Mouse (Mus musculus) layer of hippocampus, adult 11-12 months (tissue): ENCODE measurements around the gene Skida1.
"Not testable (repeated sequence)": the region's sequence is repeated elsewhere in the genome, so short reads cannot be mapped to it uniquely, and the experiment has no call there.

Experiments used
- DNase-seq: peaks from one replicate; pipeline ENCODE4 v3.0.0; 2022; ENCODE audit warnings: low spot score

Skida1 gene

DNA sequence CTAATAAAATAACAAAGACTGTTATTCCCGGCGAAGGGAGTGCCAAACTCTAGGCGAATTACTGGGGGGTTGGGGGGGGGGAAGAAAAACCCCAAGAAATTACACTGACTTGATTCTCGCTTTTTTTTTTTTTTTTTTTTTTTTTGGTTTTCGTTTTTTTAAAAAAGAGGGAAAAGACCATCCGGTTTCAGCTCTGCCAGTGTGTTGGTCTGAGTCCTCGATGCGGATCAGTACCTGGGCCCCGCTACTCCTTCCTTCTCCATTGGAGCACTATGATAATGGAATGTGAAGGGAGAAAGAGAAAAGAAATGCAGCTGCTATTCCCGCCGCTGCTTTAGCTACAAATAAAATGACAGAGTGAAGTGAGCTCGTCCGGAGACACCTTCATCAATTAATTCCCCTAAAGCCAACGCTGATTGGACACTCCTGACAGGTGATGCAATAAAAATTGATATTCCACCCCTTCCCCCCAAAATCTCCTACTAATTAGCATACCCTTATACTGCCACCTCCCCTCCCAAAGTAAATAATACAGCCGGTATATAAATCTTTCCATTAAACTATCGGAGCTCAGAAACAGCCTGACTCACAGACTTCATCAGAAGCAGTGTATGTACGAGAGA, at the start of gene Skida1:
Gene Skida1, minus strand, starts transcription at position 599 of the 623 bp plus-strand sequence.
- no peak for DNase-seq

DNA sequence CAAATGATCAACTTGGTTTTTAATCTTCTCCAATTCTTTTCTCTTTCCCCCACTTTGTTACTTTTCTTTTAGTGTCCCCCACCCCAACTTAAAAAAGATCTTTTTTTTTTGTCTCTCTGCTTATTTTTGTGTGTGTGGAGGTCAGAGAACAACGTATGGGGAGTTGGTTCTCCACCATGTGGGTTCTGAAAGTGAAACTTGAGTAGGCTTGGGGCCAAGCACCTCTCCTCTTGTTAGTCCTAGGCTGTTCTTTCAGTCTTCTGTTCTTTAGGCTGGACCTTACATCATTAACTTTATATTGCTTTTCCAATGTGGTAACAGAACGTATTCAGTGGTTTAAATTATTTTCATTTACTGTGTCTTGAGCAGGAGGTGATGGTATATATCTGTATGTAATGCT, 47.0 kb upstream of the Skida1 start:
- DNase-seq = no peak

DNA sequence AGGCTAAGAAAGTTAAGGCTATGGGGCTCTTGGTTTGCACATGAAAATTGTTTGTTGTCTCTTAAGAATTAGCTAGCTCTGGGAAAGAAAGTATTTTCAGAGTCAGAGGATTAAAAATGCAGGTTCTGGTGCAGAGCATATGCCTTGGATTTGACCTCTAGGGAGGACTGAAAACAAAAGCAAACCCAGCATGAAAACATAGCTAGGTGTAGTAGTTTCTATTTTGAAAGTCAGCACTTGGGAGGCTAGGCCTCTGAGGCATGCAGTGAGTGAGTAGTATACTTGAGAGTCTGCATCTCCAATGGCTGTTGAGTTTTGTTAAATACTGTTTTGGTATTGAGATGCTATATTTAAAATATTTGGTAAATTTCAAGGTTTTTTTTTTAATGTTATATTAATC, 45.5 kb upstream of the Skida1 start:
- no peak for DNase-seq

DNA sequence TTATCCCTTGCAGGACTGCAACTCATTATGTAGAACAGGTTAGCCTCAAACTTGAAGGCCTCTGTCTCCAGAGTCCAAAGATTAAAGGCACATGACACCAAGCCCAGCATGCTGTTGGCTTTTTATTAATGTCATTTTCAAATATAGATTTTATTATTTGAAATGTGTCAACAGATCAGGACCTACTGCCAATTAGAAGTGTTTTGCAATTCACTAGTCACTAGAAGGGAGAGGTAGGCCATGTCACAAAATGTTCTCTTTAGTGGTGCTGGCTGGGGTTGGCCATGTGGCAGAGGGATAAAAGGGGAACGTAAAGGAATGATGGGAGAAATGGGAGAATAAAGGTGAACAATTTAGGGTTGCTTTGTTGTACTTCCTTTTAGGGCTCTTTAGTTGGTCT, 45.0 kb upstream of the Skida1 start:
- no peak for DNase-seq

DNA sequence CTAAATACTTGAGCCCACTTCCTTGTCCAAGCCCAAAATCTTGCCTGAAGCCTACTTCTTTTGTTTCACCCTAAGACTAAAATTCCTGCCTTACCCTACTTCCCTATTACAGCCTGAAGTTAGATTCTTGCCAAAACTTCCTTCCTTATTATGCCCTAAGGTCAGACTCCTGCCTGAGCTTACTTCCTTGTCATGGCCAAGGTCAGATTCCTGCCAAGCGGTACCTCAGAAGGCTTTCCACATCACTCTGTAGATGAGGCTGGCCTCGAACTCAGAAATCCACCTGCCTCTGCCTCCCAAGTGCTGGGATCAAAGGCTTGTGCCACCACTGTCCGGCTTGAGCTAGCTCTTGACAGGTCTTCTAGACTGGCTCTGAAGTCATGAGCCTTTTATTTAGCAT, 38.8 kb upstream of the Skida1 start:
- not testable (repeated sequence) for DNase-seq

DNA sequence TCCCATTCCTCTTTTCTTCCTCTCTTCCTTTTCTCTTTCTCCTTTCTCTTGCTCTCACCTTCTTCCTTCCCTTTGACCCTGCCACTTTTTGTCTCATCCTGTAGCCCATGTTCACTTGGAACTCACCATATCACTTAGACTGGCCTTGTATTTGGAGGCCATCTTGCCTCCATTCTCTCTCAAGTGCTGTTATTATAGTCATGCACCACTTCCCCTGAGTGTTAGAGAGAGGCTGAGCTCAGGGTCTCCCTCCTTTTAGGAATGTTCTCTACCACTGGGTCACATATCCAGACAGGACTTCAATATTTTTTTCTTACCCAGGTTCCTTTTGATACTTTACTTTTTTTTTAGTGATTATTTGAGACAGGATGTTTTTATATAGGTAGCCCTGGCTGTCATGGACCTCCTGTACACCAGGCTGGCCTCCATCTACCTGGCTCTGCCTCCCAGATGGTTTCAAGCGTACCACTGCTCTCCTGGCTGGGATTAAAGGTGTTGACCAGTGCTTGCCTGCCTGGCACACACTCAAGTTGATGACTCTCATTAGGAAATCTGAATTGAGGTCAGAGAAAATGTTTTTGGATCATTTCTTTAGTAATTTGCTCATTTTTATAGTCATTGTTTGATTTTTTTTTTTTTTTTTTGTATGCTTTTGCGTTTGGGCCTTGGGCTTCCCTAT, 31.5 kb upstream of the Skida1 start:
- DNase-seq = no peak

DNA sequence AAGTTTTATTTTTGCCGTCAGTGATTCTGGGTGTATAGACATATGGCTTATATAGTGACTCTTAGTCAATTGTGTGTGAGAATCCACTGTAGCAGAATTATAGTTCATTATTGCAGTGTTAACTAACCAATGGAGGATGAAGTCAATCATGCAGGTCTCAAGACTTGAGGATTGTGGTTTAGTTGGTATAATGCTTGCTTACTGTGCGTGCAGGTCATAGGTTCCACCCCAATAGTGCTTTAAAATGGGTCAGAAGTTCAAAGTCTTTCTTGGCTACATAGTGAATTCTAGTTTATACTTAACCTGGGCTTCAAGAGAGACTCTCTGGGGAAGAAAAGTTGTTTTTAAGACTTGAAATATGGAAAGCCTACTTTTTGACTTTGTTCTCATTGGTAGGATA, 23.1 kb upstream of the Skida1 start:
- DNase-seq = no peak

DNA sequence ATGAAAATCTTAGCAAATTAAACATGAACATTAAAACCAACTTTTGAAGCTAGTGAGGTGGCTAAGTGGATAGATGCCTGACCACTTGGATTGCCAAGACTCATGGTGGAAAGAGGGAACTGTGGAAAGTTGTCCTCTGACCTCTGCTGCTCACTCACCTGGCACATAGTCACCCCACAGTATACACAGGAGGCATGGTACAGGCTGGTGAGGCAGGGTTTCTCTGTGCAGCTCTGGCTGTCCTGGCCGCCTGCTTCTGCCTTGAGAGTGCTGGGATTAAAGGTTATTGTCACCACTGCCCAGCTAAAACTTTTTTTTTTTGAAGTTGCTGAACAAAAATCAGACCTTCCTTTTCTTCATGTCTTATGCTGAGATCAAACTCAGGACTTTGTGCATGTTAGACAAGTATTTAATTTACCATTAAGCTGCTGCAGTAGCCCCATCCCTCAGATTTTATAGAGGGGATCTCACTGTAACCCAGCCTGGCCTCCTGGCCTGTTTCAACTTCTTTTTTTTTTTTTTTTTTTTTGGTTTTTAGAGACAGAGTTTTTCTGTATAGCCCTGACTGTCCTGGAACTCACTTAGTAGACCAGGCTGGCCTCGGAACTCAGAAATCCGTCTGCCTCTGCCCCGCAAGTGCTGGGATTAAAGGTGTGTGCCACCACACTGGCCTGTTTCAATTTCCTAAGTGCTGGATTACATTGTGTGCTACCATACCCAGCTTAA, 19.4 kb upstream of the Skida1 start:
- DNase-seq = no peak

DNA sequence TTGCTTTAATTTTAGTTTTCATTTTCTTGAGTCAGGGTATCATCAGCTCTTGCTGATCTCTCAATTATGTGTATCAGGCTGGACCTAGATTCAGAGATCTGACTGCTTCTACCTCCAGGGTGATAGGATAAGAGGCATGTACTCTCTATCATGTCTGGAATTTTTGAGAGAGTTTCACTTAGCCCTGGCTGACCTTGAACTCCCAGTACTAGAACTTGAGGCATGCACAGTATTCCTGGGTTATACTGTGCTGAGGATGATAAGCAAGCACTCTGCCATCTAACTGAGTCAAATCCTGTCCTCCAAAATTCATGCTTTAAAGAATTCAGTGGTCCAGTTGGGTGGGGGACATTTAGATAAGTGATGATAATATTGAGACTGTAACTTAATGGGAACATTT, 17.6 kb upstream of the Skida1 start:
- DNase-seq = no peak

DNA sequence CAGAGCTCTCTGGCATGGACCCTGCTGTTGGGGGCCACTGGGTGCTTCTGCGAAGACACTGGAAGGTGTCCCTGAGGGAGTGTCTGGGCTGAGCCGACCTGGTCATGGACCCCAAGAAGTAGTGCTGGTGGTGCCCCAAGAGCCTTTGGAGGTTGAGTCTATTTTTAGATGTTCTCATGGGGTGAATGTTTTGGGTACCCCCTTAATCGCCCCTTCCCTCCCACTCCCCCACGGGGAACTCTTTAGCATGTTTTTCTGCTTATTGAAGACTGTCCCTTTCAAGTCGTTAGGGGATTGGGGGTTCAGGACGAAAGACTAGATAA, 16.8 kb upstream of the Skida1 start:
- no peak for DNase-seq

DNA sequence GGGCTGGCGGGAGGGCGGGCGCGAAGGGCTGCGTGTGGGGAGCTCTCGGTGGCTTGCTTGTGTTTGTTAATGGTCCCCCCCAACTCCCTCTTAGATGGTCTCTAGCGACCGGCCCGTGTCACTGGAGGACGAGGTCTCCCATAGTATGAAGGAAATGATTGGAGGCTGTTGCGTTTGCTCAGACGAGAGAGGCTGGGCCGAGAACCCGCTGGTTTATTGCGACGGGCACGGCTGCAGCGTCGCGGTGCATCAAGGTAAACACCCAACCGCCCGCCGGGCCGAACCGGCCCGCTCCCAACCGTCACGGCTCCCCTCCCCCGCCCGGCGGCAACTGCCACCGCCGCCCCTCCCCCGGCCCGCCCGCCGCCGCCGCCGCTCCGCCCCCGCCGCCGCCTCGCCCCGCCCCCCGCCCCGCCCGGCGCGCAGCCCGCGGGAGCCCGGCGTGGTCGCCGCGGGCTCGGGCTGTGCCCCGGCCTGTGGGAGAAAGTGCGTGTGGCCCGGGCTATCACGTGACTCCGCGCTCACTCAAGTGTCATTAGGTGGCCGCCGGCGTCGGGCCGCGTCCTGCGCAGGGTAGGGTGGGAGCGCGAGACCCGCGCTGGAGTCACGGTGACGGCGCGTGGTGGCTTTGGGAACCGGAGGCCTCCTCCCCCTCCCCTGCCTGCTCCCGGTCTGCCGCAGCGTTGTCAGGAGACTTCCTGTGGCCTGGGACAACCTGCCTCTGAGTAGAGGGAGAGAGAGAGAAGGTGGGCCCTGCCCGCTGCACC, 16.3 kb upstream of the Skida1 start:
- peak; percentile 70 for DNase-seq

DNA sequence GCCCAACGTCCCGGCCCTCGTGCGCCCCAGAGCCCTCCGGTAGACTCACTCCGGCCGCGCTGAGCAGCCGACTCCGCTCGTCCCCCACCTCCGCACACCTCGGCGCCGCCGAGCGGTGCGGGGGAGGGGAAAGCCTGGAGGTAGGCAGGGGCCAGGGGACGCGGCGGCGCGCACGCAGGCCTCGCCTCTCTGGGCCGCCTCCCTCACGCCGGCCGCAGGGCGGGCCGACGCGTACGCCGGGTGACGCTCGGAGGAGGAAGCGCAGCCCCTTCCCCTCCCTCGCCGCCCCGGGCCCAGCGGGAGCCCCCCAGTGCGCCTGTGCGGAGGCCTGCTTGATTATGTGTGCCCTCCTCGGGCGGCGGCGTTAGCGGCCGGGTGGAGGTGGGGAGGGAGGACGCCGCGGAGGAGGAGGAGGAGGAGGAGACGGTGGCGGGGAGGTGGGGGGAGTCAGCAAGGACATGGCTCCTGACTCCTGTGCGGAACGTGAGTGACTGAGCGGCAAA, 15.6 kb upstream of the Skida1 start:
- peak; percentile 92 for DNase-seq

DNA sequence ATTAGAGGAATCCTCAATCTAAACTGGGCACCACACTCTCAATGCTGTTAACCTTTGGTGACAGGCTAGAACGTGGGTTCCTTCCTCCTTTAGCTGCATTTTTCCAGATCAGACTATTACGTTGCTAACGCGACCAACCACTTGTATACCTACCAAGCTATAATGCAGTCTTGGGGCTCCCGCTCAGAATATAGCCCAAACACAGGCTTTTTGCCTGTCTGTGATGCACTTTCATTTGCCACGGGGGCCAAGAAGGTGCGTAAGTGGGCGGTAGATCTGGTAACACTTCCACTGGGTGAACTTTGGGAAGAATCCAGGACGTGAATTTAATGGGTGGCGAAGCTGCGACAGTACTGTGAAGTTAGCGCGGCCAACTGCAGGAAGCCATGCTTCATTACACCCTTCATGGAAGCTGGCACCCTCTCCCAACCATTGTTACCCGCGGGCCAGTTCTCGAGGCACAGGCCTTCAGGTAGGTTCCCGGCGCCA, 15.0 kb upstream of the Skida1 start:
- peak; percentile 74 for DNase-seq

DNA sequence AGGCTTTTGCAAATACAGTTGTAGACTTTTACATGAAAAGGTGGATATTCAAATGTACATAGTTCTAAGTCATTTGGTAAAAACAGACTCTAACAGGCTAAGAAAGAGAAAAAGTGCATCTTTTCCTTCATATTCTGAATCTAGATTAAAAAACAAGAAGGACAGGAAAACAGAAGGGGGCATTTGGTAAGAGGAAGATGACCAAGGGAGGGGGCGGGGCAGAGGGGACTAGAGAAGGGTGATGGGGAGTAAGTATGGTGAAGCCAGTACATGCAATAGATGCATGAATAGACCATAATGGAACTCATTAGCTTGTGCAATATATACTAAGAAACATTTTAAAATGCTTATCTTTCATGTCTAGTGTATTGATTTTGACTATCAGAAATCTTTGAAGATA, 11.5 kb upstream of the Skida1 start:
- no peak for DNase-seq

DNA sequence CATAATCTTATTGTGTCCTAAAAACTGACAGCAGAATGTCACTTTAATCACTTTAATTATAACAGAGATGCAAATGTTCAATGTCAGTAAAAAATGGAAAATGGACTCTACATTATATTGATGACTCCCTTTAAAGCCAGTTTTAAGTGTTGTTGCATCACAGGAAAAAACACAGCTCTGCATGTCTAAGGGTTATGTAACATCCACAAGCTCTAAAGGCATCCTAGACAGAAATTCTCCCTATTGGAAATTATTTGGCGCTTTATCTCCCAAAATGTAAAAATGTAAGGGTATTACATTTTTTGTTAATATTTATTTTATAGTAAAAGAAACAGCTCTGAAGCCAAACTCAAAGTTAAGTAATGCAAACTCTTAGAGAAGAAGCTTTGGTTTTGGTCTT, 11.0 kb upstream of the Skida1 start:
- no peak for DNase-seq

DNA sequence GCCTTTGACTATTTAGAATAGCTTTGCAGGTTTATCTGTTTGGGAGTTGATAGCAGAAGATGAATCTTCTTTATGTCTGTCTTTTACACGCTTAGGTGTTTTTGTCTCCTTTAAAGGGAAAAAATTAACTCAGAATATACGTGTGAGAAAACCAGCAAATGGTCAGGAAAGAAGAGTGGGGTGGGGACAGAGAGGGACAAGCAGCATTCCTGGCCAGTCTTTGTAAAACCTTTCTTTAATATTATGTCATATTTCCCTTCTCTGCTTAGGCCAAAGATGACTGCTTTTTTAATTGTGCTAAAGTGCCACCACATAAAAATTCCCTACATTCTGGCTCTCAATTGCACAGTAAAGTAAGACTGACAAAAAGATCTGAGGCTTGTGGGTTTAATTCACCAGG, 10.2 kb upstream of the Skida1 start:
- DNase-seq = no peak

DNA sequence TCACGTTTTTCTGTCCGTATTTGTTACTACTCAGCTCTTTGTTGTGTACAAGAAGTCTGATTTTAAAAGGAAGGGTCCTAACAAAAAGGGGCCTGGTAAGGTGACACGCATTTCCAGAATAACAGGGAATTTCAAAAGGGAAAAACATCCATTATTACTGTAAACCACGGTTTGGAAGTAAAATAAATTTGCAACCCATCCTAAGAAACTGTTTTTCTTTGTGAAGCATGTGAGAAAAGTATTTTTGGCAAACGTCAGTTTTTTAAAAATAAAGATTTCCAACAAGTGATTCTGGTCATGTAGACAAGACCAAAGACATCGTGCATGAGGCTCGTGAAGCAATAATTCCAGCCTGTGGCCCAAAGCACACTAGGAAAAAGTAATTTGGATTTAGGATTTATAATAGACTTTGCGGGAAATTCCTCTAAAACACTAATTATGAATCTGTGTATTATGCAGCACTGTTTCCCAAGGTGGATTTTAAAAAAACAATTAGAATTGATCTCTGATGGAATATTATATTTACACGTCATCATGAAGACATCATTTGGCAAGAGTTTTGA, 9.4 kb upstream of the Skida1 start:
- DNase-seq = no peak

DNA sequence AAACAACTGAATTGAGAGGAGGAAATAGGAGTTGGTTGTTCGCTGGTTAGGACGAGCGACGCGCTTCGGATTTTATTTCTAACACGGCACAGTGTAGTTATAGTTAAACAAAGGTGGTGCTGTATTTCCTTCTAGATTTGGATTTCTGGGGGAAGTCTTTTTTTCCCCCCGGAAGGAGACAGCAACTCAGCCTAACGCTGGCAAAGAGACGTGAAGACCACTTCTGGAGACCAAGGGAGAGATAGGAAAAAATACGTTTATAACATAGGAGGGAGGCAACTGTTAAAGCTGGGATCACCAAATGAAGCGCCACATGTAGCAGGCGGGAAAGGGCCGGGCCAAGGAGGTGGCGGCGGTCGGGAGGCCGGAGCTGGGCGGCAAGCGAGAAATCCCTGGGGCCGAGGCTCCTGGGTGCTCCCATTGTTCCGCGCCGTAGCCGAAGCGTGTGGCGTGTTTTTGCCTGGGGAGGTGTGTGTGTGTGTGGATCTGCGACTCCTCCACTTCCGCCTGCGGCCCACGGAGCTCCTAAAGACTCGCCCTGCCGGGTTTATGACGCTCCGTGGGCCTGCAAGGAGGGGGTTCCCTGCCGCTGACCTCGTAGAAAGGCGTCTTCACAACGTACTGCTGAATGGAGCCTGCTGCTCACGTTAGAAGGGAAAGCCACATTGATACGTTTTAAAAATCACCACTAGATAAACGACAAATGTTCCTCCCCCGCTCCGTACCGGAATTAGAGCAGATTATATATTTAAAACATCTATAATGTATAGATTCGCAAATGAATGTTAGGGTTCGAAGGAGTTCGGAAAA, 8.7 kb upstream of the Skida1 start:
- DNase-seq = peak; percentile 56

DNA sequence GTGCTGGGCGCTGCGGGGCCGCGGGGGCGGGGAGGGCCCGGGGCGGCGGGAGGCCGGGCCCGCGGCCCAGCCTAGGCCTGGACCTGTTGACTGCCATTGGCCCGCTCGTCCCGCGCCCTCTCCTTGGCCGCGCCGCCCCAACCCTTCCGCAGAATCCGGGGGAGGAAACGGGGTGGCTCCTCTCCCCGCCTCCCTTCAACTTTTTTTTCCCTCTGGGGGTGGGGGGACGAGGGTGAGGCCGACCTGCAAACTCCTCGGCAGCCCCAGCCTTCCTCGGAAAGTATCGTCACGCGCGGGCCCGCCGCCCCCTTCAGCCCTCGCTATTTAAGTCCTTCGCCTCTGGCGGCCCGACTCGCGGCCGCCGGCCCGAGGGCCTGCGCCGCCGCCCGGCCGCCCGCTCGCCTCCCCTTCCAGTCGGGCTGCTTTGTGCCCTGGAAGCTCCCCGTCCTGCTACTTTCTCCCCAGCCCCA, 8.0 kb upstream of the Skida1 start:
- peak; percentile 89 for DNase-seq

DNA sequence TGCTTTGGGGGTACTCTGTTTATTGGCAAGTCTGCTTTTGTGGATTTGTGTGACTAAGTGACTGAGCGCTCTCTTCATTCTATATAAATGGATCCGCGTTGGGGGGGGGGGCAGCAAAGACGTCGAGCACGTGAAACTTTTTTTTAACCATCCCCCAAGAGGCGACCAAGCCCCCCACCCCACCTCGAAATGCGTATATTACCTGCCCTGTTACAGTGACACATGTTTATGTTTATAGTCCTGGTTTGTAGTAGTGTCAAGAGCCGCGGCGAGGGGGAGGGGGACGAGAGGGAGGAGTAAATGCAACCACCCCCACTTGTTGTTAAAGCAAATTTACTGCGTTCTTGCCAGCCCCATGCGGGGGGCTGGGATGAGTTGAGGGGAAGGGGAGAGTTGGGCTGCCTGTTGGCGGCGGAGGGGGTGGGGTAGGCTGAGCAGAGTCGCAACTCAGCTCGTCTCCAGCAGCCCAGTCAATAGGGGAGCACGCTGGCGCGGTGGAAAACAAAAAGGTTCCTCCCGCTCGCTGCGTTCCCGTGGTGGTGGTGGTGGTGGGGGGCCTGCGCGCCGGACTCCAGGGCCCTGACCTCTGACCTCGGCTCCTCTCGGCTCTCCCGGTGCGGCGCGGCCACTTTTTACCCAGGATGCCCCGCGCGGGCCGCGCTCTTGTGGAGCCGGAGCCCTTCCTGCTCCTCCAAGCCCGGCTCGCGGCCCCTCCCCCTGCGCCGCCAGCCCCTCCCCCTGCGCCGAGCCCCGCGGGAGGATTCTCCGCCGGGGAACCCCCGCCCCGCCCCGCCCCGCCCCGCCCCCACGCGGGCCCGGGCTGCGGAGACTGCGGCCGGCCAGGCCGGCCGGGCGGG, 7.3 kb upstream of the Skida1 start:
- peak; percentile 93 for DNase-seq
